Mouse (Mus musculus): ENCODE results near the gene Otud7b.

Gene Otud7b

GRCm38 (mm10) chr3:96084146-96084755 lies 20.1 kb upstream of the Otud7b start:
- DNase-seq (ENCODE audit: low read depth, low spot score) = no peak

DNA sequence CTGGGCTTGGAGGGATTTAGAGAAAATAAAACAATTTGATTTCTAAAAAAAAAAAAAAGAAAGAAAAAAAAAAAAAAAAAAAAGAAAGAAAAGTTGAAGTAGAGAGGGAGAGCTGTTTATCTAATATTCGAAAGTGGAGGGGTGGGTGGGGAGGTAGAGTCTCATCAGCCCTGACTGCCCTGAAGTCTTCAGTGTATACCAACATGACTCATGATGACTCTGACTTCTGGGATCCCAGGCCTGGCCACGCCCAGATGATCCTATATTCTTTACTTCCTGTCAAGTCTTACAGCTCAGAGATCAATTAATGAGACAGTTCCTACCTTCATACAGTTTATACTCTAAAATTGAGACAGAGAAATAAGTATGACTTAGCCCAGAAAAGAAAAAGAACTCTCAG lies 17.1 kb upstream of the Otud7b start:
- no peak for DNase-seq (ENCODE audit: low read depth, low spot score)

DNA sequence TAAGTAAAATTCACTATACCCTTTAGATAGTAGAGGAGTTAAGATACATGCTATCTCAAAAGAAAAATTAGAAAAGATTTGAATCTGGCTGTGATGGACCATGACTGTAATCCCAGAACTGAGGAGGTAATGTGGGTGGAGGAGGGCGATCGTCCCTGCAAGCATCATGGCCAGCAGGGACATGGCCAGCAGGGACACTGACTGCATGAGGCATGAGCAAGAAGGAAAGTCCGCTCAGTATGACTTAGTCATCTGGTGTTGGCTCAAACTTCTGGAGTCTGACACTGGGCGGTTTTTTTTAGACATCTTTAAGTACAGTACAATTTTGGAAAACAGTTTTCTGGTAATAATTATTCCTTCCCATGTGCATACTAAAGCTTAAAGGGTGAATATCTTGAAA lies 16.5 kb upstream of the Otud7b start:
- DNase-seq (ENCODE audit: low read depth, low spot score) = no peak

DNA sequence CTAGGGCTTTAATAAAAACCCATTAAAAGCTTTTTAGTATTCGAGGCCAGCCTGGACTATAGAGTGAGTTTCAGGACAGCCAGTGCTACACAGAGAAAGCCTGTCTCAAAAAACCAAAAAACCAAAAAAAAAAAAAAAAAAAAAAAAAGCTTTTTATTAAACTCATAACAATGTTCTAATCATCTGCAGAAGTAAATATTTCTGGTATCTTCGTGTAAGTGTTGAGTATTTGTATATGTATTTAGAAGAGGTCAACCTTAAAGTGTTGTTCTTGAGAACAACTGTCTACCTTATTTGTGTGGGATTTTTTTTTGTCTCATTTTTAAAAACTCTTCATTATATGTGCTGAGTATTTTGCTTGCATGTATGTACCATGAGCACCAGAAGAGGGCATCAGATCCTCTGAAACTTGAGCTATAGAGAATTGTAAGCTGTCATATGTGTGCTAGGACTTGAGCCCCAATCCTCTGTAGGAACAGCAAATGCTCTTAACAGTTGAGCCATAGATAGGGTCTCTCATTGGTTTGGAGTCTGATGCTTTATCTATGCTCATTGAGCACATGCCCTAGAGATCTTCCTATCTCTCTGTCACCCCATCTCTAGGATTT lies 14.3 kb upstream of the Otud7b start:
- no peak for DNase-seq (ENCODE audit: low read depth, low spot score)

DNA sequence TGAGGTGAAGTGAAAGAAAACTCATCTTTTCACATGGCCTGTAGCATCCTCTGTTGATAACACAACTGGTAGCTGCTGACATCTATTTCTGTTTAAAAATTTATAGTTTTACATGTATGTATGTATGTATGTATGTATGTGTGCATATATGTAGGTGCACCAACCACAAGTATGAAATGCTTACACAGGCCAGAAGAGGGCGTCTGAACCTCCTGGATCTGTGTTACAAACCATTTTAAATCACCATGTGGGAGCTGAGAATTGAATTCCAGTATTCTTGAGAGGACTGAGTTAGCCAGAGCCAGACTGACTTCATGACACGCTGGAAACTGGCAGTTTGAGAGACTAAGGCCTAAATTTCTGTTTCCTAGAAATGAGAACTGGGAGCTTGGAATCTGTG lies 13.2 kb upstream of the Otud7b start:
- DNase-seq (ENCODE audit: low read depth, low spot score) = no peak

DNA sequence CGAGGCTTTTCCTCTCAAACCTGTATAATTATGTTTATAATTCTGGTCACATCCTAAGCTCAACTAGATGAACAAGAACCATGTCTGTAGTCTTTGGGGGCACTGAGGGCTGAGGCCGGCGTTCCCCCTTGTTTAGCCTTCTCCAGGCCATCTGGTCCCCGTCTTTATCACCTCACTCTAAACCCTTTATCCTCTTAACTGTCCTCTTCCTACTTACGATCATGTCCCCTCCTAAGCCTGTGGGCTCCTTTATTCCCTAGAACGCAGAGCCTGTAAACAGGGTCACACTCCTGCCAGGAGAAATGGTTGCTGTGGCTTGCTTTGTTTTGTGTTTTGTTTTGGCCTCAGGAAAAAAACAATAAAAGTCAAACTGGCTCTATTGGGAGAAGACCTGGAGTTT lies 12.4 kb upstream of the Otud7b start:
- no peak for DNase-seq (ENCODE audit: low read depth, low spot score)

DNA sequence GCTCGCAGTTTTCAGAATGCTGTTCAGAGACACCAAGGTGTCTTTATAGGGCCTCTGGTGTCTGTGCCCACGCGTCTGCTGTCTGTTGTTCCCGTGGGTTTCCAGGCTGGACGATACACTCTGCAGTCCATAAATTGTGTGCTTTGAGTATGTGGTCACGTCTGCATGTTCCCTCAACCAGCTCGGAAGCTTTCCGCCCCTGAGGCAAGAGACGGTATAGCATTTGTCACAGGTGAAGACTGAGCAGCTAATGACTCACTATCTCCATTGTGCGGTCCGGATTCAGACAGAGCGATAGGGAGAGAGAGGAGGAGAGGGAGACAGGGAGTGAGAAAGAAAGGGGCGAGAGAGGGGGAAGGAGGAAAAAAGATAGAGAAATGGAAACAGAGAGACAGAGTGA lies 10.8 kb upstream of the Otud7b start:
- DNase-seq (ENCODE audit: low read depth, low spot score) = no peak

- DNase-seq (ENCODE audit: low read depth, low spot score) = no peak
Observed at GRCm38 (mm10) chr3:96094203-96094602, 10.1 kb upstream of the Otud7b start.

GRCm38 (mm10) chr3:96098168-96098567 lies 6.2 kb upstream of the Otud7b start:
- no peak for DNase-seq (ENCODE audit: low read depth, low spot score)

DNA sequence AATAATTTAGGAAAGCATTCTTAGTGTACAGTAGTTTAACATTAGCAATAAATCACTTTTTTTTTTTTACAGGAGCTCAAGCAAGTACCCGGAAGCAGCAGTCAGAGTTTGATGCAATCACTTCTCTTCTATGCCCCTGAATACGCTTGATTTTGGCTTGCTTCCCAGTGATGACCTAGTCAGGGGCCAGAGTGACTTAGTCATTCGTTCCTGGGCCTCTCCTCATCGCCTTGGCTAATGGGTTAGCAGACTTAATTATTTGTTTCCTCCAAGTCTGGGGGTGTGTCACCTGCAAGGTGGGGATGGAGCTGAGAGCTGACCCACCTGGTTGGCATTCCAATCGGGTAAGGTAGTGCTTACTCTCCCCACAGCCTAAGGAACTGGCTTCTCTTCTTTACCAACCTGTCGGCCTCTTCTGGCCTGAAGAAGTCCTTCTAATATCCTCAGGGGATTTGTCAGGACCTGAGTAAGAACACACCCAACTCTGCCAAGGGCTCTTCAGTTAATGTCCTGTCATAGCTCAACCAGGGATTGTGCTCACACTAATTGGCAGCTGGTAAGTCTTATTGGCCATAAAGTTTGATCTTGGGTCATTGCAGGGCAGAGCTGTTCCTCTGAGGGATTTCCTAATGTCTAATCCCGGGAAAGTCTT lies 5.6 kb upstream of the Otud7b start:
- no peak for DNase-seq (ENCODE audit: low read depth, low spot score)

GRCm38 (mm10) chr3:96102100-96102872 lies 2.0 kb upstream of the Otud7b start:
- no peak for DNase-seq (ENCODE audit: low read depth, low spot score)

GRCm38 (mm10) chr3:96103901-96104260 lies 446 bp upstream of the Otud7b start:
- no peak for DNase-seq (ENCODE audit: low read depth, low spot score)

GRCm38 (mm10) chr3:96105232-96105747 lies 963 bp downstream of the Otud7b start:
- no peak for DNase-seq (ENCODE audit: low read depth, low spot score)

DNA sequence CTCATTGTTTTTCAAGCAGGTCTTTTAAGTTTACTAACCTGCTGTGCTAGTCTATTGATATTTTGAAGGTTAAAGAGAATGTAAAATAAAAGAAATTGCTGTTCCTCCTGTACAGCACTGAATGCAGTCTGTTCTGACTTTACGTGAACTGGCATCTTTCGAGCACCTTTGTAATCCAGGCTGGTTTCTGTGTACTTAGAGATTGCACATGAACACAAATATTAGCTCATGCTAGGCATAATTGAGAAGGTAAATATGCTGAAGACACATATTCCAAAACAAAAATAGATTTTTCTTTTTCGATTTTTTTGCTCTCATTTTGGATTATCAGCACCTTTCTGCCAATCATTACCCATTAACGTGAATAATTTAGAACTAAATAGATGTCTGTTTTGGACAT lies 1.8 kb downstream of the Otud7b start:
- DNase-seq (ENCODE audit: low read depth, low spot score) = no peak

GRCm38 (mm10) chr3:96108315-96108714 lies 4.0 kb downstream of the Otud7b start:
- DNase-seq (ENCODE audit: low read depth, low spot score) = no peak

GRCm38 (mm10) chr3:96113251-96113650 lies 8.9 kb downstream of the Otud7b start:
- DNase-seq (ENCODE audit: low read depth, low spot score) = no peak

- DNase-seq (ENCODE audit: low read depth, low spot score) = no peak
Observed at GRCm38 (mm10) chr3:96118142-96118541, 13.8 kb downstream of the Otud7b start.

GRCm38 (mm10) chr3:96118702-96119101 lies 14.4 kb downstream of the Otud7b start:
- DNase-seq (ENCODE audit: low read depth, low spot score) = no peak

DNA sequence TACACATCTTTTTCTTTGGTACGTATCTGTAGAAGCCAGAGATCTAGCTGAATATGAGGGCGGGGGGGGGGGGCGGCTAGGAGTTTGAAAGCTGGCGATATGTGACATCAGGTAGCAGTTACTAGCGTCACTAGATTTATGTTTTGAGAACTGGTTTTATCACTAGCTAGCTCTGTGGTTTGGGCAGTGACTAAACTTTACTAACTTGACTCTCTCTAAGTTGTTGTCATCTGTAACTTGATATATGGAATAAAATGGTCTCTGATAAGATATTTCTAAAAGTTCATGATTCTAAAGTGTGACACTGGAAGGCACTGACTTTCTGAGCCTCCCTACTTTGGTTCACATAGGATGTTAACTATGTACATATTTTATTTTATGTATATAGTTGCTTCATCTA lies 19.9 kb downstream of the Otud7b start:
- no peak for DNase-seq (ENCODE audit: low read depth, low spot score)

DNA sequence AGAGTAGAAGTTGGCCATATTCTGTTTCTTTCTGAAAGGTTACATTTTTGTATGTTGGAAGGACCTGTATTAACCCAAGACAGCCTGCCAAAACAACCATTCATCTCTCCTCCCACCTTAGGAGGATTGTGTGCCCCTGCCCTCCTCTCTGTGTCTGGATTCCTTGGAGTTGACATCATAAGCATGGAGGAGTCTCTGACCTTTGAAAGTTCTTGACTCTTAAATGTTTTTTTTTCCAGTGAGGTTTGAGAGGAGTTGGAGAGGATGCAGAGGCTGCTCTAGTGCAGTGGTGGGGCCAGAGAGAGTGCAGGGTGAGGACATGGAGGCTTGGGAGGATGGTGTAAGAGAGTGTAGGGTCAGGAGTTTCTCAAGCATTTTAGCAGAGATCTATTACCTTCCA lies 23.8 kb downstream of the Otud7b start:
- DNase-seq (ENCODE audit: low read depth, low spot score) = no peak

GRCm38 (mm10) chr3:96132478-96132877 lies 28.2 kb downstream of the Otud7b start:
- no peak for DNase-seq (ENCODE audit: low read depth, low spot score)

GRCm38 (mm10) chr3:96133327-96133905 lies 29.1 kb downstream of the Otud7b start:
- no peak for DNase-seq (ENCODE audit: low read depth, low spot score)

Measured in brain, embryonic 18.5 days (tissue).